In the genomic region with DNA sequence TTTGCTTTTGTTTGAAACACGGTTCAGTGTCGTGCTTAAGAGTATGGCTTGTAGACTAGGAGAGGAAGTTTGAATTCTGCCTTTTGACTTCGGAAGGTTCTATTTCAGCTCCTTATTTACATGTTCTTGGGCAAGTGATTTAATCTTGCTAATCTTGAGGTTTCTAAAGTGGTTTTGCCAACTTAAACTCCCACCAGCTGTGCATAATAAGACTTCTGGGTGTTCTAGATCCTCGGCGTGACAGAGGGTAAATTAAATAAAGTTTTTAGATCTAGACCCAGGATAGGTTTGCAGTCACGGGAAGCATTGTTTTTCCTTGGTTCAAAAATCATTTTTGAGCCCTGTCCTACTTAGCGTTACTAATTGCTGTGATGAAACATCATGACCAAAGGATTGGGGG, we compare ENCODE assay signal across 32 mouse cellular contexts. TPM values are rescaled to one million over a fixed set of nuclear protein-coding genes. Genes with fewer than 3 reads are reported as not detected.
DNase-seq lines count a peak whose midpoint lies in the region; ATAC-seq and TF ChIP-seq lines count a peak whose summit lies in the region.
"Had no signal": no experiment of that assay in that cellular context is flagged by ENCODE, and none has a peak within 500 bp of the region (broad histone marks: within the 10 kb centered on the region; RNA-seq: fewer than 3 reads in every experiment).

No protein-coding gene starts in this region.

- no peak for DNase-seq in spleen, adult 2 months (ENCODE audit: low read depth in 1 of 2, low spot score in 2 of 2)
- no peak for DNase-seq in spleen, adult 18-20 months
- peak; percentile 41 for DNase-seq in CD4-positive, CD25-positive, alpha-beta regulatory T cell, adult 2 months (ENCODE audit: low read depth, low spot score)
- DNase-seq in T-cell, adult 2 months (ENCODE audit: low spot score) = peak; percentile 34
- peak; percentile 78 for DNase-seq in telencephalon, adult 2 months (ENCODE audit: low read depth, low spot score)
- no peak for DNase-seq in adrenal gland, adult 2 months
- DNase-seq: adrenal gland, adult 8-10 months; cerebellum, adult 11 months; cerebellum, adult 9-11 months; gastrocnemius, postnatal 25 days; heart, adult 11 months; heart, postnatal 36 days; kidney, adult 11 months; kidney, postnatal 14 days; left cerebral cortex, postnatal 4 days; liver, embryonic 13.5 days; lung, adult 18-20 months; midbrain, embryonic 14.5 days; retina, postnatal 1 day; right cerebral cortex, postnatal 14 days had no signal

- 42% methylated on average over 7 of the region's 7 CpGs for WGBS in spleen, adult 2 months
- 89% methylated on average over 7 of the region's 7 CpGs for WGBS in intestine, embryonic 15.5 days

- H3K9me3 ChIP-seq in intestine, embryonic 15.5 days = no peaks in the 10 kb centered on the region
- H3K9me3 ChIP-seq: embryonic facial prominence, embryonic 13.5 days; forebrain, embryonic 10.5 days; forebrain, embryonic 15.5 days; heart, embryonic 10.5 days; heart, embryonic 15.5 days; hindbrain, embryonic 12.5 days; liver, embryonic 13.5 days; neural tube, embryonic 15.5 days had no signal

- no peak overlapping the region for H3K9ac ChIP-seq in intestine, embryonic 15.5 days
- H3K9ac ChIP-seq: embryonic facial prominence, embryonic 13.5 days; forebrain, embryonic 15.5 days; heart, embryonic 15.5 days; hindbrain, embryonic 12.5 days; liver, embryonic 13.5 days; neural tube, embryonic 15.5 days had no signal

- H3K4me1 ChIP-seq in spleen, adult 2 months (ENCODE audit: control insufficient read depth, insufficient read depth, insufficient read length) = peaks cover 20% of the 10 kb centered on the region
- 0 out of 2 replicates have a peak, but pooled peaks cover 3% of the 10 kb centered on the region for H3K4me1 ChIP-seq in intestine, embryonic 15.5 days (replicated peaks)
- H3K4me1 ChIP-seq: embryonic facial prominence, embryonic 13.5 days had no signal

- no peak for TF ChIP-seq POLR2A in spleen, adult 2 months (IDR thresholded peaks at IDR 0.05; ENCODE audit: low read depth, low read length)

- H3K4me3 ChIP-seq in spleen, adult 2 months (ENCODE audit: extremely low read depth, insufficient read depth, insufficient read length) = no peak overlapping the region
- H3K4me3 ChIP-seq in intestine, embryonic 15.5 days (replicated peaks) = no peak overlapping the region
- H3K4me3 ChIP-seq: embryonic facial prominence, embryonic 13.5 days; forebrain, embryonic 10.5 days; forebrain, embryonic 15.5 days; heart, embryonic 10.5 days; heart, embryonic 15.5 days; hindbrain, embryonic 12.5 days; liver, embryonic 13.5 days; neural tube, embryonic 15.5 days had no signal

- no peaks in the 10 kb centered on the region for H3K36me3 ChIP-seq in spleen, adult 2 months (ENCODE audit: control insufficient read depth, insufficient read depth, low read length)
- no peaks in the 10 kb centered on the region for H3K36me3 ChIP-seq in intestine, embryonic 15.5 days
- H3K36me3 ChIP-seq: embryonic facial prominence, embryonic 13.5 days; forebrain, embryonic 10.5 days; forebrain, embryonic 15.5 days; heart, embryonic 10.5 days; heart, embryonic 15.5 days; hindbrain, embryonic 12.5 days; liver, embryonic 13.5 days; neural tube, embryonic 15.5 days had no signal

- no peak for TF ChIP-seq CTCF in spleen, adult 2 months (IDR thresholded peaks at IDR 0.05; ENCODE audit: extremely low read depth, insufficient read depth, insufficient read length, insufficient replicate concordance)

- H3K4me2 ChIP-seq in intestine, embryonic 15.5 days (replicated peaks) = no peak overlapping the region
- H3K4me2 ChIP-seq: embryonic facial prominence, embryonic 13.5 days; heart, embryonic 15.5 days; hindbrain, embryonic 12.5 days; liver, embryonic 13.5 days had no signal

- no peak for ATAC-seq in intestine, embryonic 15.5 days
- ATAC-seq: activated CD4-positive, CD25-positive, alpha-beta regulatory T cell, adult 4 months; forebrain, embryonic 15.5 days; lung, postnatal 0 days had no signal

- H3K27ac ChIP-seq in spleen, adult 2 months (ENCODE audit: insufficient read depth, low read length) = peak overlapping the region; percentile 18; the same call in 1 of the 2 replicates
- H3K27ac ChIP-seq in intestine, embryonic 15.5 days = no peak overlapping the region
- H3K27ac ChIP-seq: embryonic facial prominence, embryonic 13.5 days; forebrain, embryonic 10.5 days; forebrain, embryonic 15.5 days; heart, embryonic 10.5 days; heart, embryonic 15.5 days; hindbrain, embryonic 12.5 days; liver, embryonic 13.5 days; macrophage; neural tube, embryonic 15.5 days; stomach, postnatal 0 days had no signal

- no peaks in the 10 kb centered on the region for H3K27me3 ChIP-seq in spleen, adult 2 months (ENCODE audit: control insufficient read depth, insufficient read depth, low read length)
- no peaks in the 10 kb centered on the region for H3K27me3 ChIP-seq in intestine, embryonic 15.5 days (replicated peaks)
- H3K27me3 ChIP-seq: embryonic facial prominence, embryonic 13.5 days; forebrain, embryonic 15.5 days; heart, embryonic 15.5 days; hindbrain, embryonic 12.5 days; liver, embryonic 13.5 days; neural tube, embryonic 15.5 days had no signal

RNA-seq across cellular contexts. Expression of a gene that starts 3.2 kb away (rescaled TPM):
- 20.0 and 21.3 TPM in 2 replicates for polyA plus RNA-seq in spleen, adult 2 months (2012; rRNA removed)
- total RNA-seq in adrenal gland, adult 2 months (2021) = 10 to 100 TPM; 15.5 to 19.1 TPM
- 14.3 and 18.3 TPM in 2 replicates for polyA plus RNA-seq in adrenal gland, adult 2 months (2012; rRNA removed)
- polyA plus RNA-seq in intestine, embryonic 15.5 days (2015; fragmentation: Nextera tagmentation; extraction: Ambion mirVana) = 13.8 and 14.6 TPM in 2 replicates

Comparison
In these comparisons a context has a peak if more than half of its experiments do, and no peak if none do; other contexts are left out.
1. DNase-seq: peak in CD4-positive, CD25-positive, alpha-beta regulatory T cell, adult 2 months (single experiment), T-cell, adult 2 months (single experiment) and telencephalon, adult 2 months (single experiment); none in spleen, adult 2 months (0 of 2), spleen, adult 18-20 months (0 of 2) and adrenal gland, adult 2 months (single experiment).